Mouse (Mus musculus) stomach, postnatal 0 days (tissue): ENCODE measurements around the gene Bsx. TPM values are rescaled to one million over a fixed set of nuclear protein-coding genes. Genes with fewer than 3 reads are reported as not detected.
A peak's percentile ranks its signal among the peaks of the same experiment; 100 is the strongest.

Experiments used
- ATAC-seq: fragments of 200-750 bp; cut with Nextera tagmentation; 2 replicates; pipeline ENCODE4 v1.8.0; 2017; ENCODE audit not compliant: low FRiP score, low TSS enrichment
- DNase-seq: peaks from one replicate; pipeline ENCODE4 v3.0.0-alpha.2; 2016; ENCODE audit warnings: low spot score
- H3K27ac ChIP-seq: fragments of 300-500 bp; sonication (generic); replicated peaks from 2 replicates; pipeline ENCODE4 v1.5.1; 2014; ENCODE audit warnings: mild to moderate bottlenecking, control low read depth
- H3K27me3 ChIP-seq: fragments of 300-500 bp; sonication (generic); 2 replicates; pipeline ENCODE4 v1.6.1; 2014; ENCODE audit warnings: low read length; ENCODE audit not compliant: control insufficient read depth, insufficient read depth
- H3K36me3 ChIP-seq: fragments of 300-500 bp; sonication (generic); 2 replicates; pipeline ENCODE4 v1.6.1; 2014; ENCODE audit warnings: low read length, mixed read lengths; ENCODE audit not compliant: control insufficient read depth, insufficient read depth
- H3K4me1 ChIP-seq: fragments of 300-500 bp; sonication (generic); replicated peaks from 2 replicates; pipeline ENCODE4 v1.6.1; 2014; ENCODE audit warnings: antibody characterized with exemption; ENCODE audit not compliant: control insufficient read depth, insufficient read depth
- H3K4me2 ChIP-seq: fragments of 300-500 bp; sonication (generic); replicated peaks from 2 replicates; pipeline ENCODE4 v1.6.1; 2014; ENCODE audit warnings: low read depth, mild to moderate bottlenecking, control low read depth, moderate library complexity
- H3K4me3 ChIP-seq: fragments of 300-500 bp; sonication (generic); 2 replicates; pipeline ENCODE4 v1.5.1; 2014; ENCODE audit warnings: low read depth, low read length, control low read depth
- H3K9ac ChIP-seq: fragments of 300-500 bp; sonication (generic); 2 replicates; pipeline ENCODE4 v1.6.1; 2014; ENCODE audit warnings: mild to moderate bottlenecking, low read length, control low read depth, mixed read lengths
- H3K9me3 ChIP-seq: fragments of 300-500 bp; sonication (generic); 2 replicates; pipeline ENCODE4 v1.6.1; 2016; ENCODE audit warnings: low read length; ENCODE audit not compliant: control insufficient read depth
- CTCF ChIP-seq: IDR thresholded peaks from 2 replicates; pipeline ENCODE4 v1.5.1; 2016; ENCODE audit warnings: antibody characterized with exemption, low read depth, mild to moderate bottlenecking, moderate library complexity
- EP300 ChIP-seq: optimal IDR thresholded peaks from 2 replicates; pipeline ENCODE3; 2016; ENCODE audit warnings: antibody characterized with exemption
- WGBS: fragments of 180-500 bp; shearing (Covaris S2); extraction: QIAGEN DNeasy Blood & Tissue Kit; methylation state at CpG from one replicate; pipeline ENCODE4 v1.1.7; 2014; 5-methylcytosine and 5-hydroxymethylcytosine counted together
- polyA plus RNA-seq: library from polyadenylated mRNA; unstranded; fragments of >200 nt; fragmentation: Nextera tagmentation; extraction: Ambion mirVana; gene quantifications from 2 replicates; pipeline ENCODE4 v1.2.1, GENCODE M21; 2015

The Bsx gene
- polyA plus RNA-seq, result 0.04 TPM in 1 of 2 replicates, not detected in the other

DNA sequence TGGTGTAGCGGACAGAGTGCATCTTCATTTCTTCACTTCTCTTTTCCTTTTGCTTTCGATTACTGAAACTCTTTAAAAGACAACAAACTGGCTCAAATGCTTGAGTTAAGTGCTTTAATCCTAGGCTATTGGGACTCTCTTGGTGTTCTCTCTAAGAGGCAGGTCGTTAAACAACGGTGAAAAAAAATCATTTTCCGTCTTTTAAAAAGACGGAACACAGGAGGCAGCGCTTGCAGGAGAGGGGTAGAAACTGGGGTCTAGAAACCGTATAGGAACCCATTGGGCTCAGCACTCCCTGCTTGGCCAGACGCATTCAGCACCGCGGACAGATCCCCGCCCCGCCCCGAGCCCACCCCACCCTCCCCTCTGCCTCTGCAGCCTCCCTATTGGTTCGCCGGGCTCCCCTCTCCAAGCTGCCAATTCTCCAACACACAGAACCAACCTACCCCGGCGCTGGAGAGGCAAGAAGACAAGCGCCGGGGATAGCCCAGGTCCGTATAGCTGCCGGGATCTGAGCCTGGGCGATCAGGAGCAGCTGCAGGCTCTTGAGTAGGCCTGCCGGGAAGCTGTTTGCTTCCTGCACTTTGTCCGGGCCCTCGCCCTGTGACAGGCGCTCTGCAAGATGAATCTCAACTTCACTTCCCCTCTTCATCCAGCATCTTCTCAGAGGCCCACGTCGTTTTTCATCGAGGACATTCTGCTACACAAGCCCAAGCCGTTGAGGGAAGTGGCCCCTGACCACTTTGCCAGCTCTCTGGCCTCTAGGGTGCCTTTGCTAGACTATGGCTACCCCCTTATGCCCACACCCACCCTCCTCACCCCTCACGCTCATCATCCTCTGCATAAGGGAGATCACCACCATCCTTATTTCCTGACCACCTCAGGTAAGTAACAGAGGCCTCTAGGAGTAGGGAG is at the start of gene Bsx:
Gene Bsx, plus strand, starts transcription at position 572 of the 915 bp plus-strand sequence.
- no peak within 1 kb of the TSS for H3K27ac ChIP-seq
- H3K4me1 ChIP-seq, result no peaks in the 10 kb centered on the region
- no peaks in the 10 kb centered on the region for H3K9me3 ChIP-seq
- ATAC-seq, result peak; percentile 60; the same call in 1 of the 2 replicates
- H3K27me3 ChIP-seq, result peaks cover 37% of the 10 kb centered on the region
- no peak within 1 kb of the TSS for H3K9ac ChIP-seq
- 4% methylated on average over 32 of the region's 32 CpGs for WGBS
- peak; percentile 77 for DNase-seq
- TF ChIP-seq EP300, result no peak
- no peak for TF ChIP-seq CTCF
- H3K4me3 ChIP-seq, result no peak within 1 kb of the TSS
- no peaks in the 10 kb centered on the region for H3K36me3 ChIP-seq
- H3K4me2 ChIP-seq, result no peak within 1 kb of the TSS

DNA sequence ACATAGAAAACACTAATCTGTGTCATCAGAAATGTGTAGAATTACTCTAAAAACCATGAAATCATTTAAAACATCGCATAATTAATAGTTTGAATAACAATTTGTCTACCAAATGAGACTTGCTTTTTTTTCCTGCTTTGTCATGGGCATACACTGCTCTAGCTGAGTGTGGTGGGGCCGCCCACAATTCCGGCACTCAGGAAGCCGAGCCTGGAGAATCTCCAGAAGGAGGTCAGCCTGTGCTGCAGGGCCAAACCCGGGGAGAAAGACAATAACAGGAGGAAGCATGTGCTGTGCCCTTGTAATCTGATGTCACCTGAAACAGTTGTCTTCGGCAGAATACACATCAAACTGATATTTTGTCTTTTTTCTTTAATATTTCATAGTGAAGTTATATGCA is 48.3 kb upstream of the Bsx start:
- ATAC-seq, result no peak
- H3K36me3 ChIP-seq, result no peaks in the 10 kb centered on the region
- H3K4me2 ChIP-seq, result no peak overlapping the region
- 52% methylated on average over 6 of the region's 6 CpGs for WGBS
- no peak overlapping the region for H3K4me3 ChIP-seq
- H3K27me3 ChIP-seq, result no peaks in the 10 kb centered on the region
- TF ChIP-seq EP300, result no peak
- no peak for TF ChIP-seq CTCF
- H3K9ac ChIP-seq, result no peak overlapping the region
- DNase-seq, result no peak
- no peaks in the 10 kb centered on the region for H3K9me3 ChIP-seq
- no peak overlapping the region for H3K27ac ChIP-seq
- no peaks in the 10 kb centered on the region for H3K4me1 ChIP-seq

- Histone ChIP-seq H3K27ac (no peak overlapping the region), H3K4me1 (no peaks in the 10 kb centered on the region), H3K9me3 (no peaks in the 10 kb centered on the region), H3K9ac (no peak overlapping the region), H3K27me3 (no peaks in the 10 kb centered on the region), H3K36me3 (no peaks in the 10 kb centered on the region), H3K4me3 (no peak overlapping the region), H3K4me2 (no peak overlapping the region)
- ATAC-seq (no peak), DNase-seq (no peak)
- no peak for TF ChIP-seq CTCF
- 81% methylated on average over 4 of the region's 4 CpGs for WGBS
Observed at GRCm38 (mm10) chr9:40827366-40827765, 46.6 kb upstream of the Bsx start.

DNA sequence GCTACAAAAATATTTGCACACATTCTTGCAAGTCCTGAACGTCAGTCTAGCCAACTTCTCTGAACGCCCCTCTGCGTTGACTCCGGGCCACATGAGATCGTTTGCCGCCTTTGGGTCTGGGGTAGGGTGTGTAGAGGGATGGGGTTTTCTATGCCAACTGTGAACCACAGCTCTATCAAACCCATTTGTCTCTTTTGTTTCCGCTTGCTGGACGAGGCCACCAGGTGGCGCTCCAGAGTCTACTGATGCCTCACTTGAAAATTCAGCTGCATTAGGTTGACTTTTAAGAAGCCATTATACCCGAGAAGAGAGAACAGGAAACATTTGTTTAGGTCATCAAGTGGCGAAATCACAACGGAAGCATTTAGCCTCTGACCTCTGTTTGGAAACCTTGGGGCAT is 39.4 kb upstream of the Bsx start:
- DNase-seq (peak; percentile 79), ATAC-seq (no peak)
- Histone ChIP-seq H3K9me3 (no peaks in the 10 kb centered on the region), H3K36me3 (no peaks in the 10 kb centered on the region), H3K4me1 (no peaks in the 10 kb centered on the region), H3K4me2 (no peak overlapping the region), H3K27ac (no peak overlapping the region), H3K4me3 (no peak overlapping the region), H3K9ac (no peak overlapping the region), H3K27me3 (no peaks in the 10 kb centered on the region)
- 5% methylated on average over 12 of the region's 12 CpGs for WGBS
- TF ChIP-seq EP300, result no peak
- peak; percentile 92 for TF ChIP-seq CTCF

- 84% methylated on average over 3 of the region's 3 CpGs for WGBS
- no peak for TF ChIP-seq EP300
- TF ChIP-seq CTCF, result 0 out of 2 replicates have a peak, but pooled peaks have one; percentile 13
Observed at GRCm38 (mm10) chr9:40836681-40837080, 37.2 kb upstream of the Bsx start.

DNA sequence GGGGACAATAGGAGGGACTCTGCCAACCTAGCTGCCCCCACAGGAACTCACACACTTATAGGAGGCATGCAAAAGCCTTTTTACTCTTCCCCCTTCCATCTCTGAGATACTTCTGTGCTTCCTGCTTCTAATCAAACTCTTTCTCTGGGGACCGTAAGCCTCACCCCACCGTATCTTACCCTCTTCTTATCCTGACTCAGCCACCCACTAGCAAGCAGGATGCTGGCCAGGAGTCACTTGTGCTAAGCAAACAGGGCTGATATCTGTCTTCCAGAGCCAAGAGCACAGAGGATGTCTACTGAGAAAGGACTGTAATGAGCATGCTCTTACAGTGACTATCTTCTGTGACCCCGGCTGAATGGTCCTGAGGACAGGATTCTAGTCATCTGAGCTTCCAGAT is 34.3 kb upstream of the Bsx start:
- H3K27me3 ChIP-seq, result no peaks in the 10 kb centered on the region
- H3K9me3 ChIP-seq, result no peaks in the 10 kb centered on the region
- no peaks in the 10 kb centered on the region for H3K36me3 ChIP-seq
- ATAC-seq, result no peak
- no peak overlapping the region for H3K9ac ChIP-seq
- no peak overlapping the region for H3K4me2 ChIP-seq
- H3K4me3 ChIP-seq, result no peak overlapping the region
- no peak for TF ChIP-seq CTCF
- TF ChIP-seq EP300, result no peak
- no peaks in the 10 kb centered on the region for H3K4me1 ChIP-seq
- H3K27ac ChIP-seq, result no peak overlapping the region
- 66% methylated on average over 3 of the region's 3 CpGs for WGBS
- DNase-seq, result no peak

More at GRCm38 (mm10) chr9:40836681-40837080, 37.2 kb upstream of the Bsx start:
- H3K4me3 ChIP-seq, result no peak overlapping the region
- no peak overlapping the region for H3K4me2 ChIP-seq
- no peak overlapping the region for H3K27ac ChIP-seq
- no peaks in the 10 kb centered on the region for H3K36me3 ChIP-seq
- no peaks in the 10 kb centered on the region for H3K4me1 ChIP-seq
- no peak overlapping the region for H3K9ac ChIP-seq
- H3K9me3 ChIP-seq, result no peaks in the 10 kb centered on the region
- no peaks in the 10 kb centered on the region for H3K27me3 ChIP-seq
- DNase-seq (no peak), ATAC-seq (no peak)
